Mouse (Mus musculus) liver, postnatal 0 days (tissue): ENCODE measurements around the gene Cd164l2.

Experiments
- CTCF ChIP-seq: sonication (generic); IDR thresholded peaks from 2 replicates; pipeline ENCODE4 v1.5.1; 2016; ENCODE audit warnings: antibody characterized with exemption, low read depth
- EP300 ChIP-seq: IDR thresholded peaks from 2 replicates; pipeline ENCODE4 v1.6.1; 2016; ENCODE audit warnings: antibody characterized with exemption, low read depth, mild to moderate bottlenecking

- TF ChIP-seq CTCF, result no peak
- TF ChIP-seq EP300, result no peak
These were observed 39.5 kb upstream of the Cd164l2 start for GRCm38 (mm10) chr4:133172451-133172850.
